Mouse (Mus musculus) adrenal gland, adult (tissue): ENCODE measurements around the gene Mbtps1.

Experiments
- DNase-seq, 2 experiments: peaks; one replicate each; pipeline ENCODE4 v3.0.0; 2022 to 2023; ENCODE audit warnings: low spot score in 1 of 2; ENCODE audit not compliant: inconsistent age in 2 of 2

Gene Mbtps1

DNA sequence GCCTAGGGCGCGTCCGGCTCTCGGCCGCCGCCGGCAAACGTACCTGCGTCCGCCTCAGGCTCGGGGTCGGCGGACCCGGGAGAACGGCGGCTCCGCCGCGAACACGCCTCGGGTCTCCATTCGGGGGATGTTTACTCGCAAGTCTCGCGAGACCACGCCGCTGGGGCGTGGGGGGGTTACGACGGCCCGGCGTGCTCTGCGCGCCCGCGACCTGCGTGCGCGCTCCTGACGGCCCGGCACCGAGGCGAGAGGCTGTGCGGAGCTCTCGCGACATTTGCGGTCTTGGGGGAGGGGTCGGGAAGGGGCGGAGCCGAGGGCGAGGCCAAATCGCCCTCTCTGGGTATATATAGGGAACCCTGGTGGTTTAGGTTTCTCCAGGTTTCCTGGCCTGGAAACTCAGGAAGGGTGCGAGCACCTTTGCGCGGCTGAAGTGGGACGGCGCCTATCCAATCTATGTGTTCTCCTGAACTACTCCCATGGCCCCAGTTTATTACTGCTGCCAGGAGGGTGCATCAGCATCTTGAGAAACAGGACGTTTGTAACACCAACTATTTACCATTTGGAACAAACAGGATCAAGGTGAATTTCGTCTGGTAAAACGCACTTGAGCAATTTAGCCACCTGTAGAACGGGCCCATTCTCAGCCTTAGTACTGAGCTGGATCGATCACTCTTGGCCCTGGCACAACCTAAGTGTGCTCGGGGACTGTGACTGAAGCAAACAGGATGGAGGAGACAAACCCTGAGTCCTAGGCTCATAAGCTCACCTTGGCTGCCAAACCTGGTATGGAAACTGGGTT is at the start of gene Mbtps1:
Gene Mbtps1, minus strand, starts transcription at position 133 of the 799 bp plus-strand sequence.
- peak; percentile 99 to 100 for DNase-seq

DNA sequence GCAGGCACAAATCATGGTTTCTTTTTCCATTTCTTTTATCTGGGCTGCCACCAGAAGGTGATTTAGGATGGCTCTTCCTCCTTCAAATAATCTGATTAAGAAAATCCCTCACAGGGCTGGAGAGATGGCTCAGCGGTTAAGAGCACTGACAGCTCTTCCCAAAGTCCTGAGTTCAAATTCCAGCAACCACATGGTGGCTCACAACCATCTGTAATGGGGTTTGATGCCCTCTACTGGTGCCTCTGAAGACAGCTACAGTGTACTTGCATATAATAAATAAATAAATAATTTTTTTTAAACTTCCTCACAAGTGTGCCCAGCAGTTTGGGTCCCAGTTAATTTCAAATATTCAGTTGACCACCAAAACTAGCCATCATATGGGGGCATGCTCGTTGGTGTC is 47.7 kb upstream of the Mbtps1 start:
- DNase-seq: no peak

DNA sequence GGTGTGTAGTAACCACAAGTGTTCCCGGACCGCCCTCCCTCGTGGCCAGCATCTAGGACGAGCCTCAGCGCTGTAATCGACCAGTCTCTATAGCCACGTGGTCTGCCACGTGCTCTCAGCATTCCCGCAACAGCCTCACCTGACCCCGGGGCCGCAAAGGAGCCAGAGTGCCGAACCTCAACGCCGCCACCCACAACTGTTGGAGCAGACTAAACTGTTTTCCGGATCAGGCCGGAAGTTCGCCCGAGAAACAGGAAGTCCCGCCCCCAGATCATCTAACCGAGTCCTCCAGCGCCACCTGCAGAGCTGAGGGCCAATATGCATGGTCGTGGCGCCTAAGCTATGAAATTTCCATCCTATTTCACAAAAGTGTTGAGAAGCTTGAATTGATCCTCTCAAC is 46.5 kb upstream of the Mbtps1 start, which contains the start of gene Taf1c:
Gene Taf1c, minus strand, starts transcription at position 227 of the 400 bp plus-strand sequence.
- DNase-seq: peak; percentile 92 to 98

DNA sequence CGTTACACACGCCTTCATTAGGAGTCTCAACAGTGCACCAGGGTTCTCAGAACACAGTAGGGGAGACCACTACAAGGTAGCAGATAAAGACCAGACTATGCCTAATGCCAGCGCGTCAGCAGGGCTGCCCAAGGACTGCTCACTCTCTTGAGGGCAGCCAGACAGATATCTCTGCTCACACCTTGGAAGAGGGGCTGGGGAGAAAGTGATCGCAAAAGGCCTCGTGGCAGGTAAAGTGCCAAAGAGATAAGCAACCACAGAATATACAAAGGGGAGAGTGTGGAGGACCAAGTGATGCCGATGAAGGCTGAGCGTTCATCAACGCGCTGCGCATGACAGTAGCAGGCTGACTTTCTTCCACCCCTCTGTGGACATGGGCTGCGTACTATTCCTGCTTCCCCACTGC is 45.9 kb upstream of the Mbtps1 start:
- DNase-seq: peak in 1 of 2 experiments; percentile 75

DNA sequence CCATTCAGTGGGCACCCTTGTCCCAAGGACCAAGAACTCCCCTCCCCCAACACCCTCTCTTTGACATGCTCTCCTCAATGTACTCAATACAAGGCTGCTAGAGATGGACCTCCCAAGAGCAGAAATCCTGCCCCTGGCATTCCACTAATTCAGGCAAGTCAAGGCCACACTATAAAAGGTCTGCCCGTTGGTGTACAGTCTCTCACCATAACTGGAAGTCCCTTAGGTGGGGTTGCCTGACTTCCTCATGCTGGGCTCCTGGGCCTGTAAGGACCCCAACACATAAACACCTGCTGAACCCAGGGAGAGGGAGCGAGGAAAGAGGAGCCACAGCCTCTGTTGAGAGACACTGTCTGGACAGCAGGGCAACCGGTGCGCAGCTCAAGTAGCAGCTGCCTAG is 45.2 kb upstream of the Mbtps1 start:
- DNase-seq: peak in 1 of 2 experiments; percentile 74

DNA sequence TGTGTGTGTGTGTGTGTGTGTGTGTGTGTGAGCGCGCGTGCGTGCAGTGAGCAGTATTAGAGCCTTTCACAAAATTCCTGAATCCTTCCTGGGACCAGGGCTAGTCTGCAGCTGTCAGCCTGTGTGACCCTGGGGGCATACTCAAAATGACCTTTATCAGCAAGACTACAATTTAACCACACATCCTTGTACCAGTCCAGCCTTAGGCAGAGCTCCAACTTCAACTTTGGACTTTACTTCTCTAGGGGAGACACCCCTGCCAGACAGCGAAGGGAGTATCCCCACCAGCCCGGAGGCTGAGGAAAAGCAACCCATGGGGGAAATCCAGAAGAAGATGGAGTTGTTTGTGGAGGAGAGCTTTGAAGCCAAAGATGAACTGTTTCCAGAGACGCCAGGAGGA is 32.9 kb upstream of the Mbtps1 start:
- no peak for DNase-seq

DNA sequence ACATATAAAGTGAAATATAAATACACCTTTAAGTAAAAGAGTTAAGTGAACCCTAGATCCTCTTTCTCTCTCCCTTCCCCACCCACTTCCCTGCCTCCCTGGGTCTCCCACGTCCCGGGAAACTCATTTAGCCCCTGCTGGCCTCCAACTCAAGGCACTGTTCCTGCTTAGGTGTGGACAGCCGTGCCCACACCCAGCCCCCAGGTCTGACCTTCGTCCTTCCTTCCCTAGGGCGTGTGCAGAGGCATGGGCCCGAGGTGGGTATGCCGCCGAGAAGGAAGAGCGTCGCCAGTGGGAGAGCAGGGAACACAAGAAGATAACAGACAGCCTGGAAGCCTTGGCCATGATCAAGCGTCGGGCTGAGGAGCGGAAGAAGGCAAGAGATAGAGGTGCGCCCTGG is 31.8 kb upstream of the Mbtps1 start:
- DNase-seq: no peak

DNA sequence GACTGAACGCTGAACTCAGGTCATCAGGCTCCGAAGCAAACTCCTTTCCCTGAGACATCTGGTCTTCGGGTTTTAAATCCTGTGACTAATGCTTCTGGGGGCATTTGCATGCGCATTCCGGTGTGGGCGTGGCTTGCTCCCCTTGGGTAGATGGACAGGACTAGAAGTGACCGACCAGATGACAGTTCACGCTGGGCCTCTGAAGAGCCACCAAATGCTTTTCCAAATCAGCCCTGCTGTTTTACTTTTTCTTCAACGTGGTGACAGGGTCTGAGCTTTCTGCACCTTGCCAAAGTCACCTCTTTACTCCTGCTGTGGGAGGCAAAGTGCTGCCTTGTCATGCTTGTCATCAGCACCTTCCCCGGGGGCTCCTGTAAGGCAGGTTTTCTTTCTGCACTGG is 30.3 kb upstream of the Mbtps1 start:
- no peak for DNase-seq

DNA sequence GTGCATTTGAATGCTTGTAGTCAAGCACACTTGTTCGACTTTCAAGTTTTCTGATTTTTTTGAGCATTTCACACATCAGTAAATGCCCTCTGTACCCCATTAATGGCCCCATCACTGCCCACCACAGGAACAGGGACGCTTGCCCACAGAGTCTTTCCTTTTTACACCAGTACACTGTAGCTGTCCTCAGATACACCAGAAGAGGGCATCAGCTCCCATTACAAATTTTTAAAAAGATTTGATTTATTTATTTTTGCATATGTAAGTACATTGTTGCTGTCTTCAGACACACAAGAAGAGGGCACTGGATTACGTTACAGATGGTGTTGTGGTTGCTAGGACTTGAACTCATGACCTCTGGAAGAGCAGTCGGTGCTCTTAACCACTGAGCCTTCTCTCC is 29.8 kb upstream of the Mbtps1 start:
- no peak for DNase-seq

DNA sequence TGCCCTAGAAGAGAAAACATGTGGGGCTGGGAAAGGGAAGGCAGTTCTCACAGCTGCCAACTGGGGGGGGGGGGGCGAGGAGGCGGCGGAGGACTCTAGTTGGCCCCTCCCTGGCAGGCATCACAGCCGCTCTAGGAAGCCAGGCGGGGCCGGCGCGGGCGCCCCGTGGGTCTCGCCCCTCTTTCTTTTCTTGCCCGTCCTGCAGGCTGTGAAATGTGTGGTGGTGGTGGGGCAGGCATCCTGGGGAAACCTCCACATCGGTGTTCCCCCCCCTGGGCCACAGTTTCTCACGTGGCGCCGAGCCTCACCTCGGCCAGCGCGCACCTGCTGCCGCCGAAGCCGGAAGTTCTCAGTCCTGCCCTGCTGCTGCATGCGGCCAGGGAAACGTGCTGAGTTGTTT is 27.4 kb upstream of the Mbtps1 start:
- no peak for DNase-seq

DNA sequence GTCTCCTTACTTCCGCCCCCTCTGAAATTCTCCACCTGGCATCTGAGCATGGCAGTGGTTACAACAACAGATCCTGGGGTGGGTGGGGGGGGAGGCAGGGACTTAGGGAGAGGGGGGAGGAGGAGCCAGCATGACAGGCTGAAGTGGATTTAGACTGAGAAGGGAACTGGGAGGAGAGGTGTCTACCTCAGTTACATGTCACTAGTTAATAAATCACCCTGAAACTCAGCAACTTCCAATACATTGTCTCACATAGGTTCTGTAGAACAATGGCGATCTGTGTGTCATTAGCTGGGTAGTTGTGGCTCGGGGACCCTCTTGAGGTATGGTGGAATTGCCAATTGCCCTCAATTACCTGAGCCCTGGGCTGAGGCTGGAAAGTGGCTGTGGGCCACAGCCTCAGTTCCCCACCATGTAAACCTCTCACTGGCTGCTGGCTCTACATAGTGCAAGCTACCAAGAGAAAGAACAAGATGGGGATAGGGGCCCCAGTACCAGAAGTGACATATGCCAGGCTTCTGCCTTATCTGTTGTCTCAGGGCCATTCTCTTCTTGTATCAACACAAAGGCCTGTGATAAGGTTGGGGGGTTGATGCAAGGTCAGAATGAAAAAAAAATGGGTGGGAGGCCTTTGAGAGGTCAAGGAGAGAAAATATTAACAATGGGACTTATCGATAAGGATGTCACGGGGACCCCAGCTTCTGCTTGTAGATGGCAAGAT is 22.1 kb upstream of the Mbtps1 start:
- no peak for DNase-seq

DNA sequence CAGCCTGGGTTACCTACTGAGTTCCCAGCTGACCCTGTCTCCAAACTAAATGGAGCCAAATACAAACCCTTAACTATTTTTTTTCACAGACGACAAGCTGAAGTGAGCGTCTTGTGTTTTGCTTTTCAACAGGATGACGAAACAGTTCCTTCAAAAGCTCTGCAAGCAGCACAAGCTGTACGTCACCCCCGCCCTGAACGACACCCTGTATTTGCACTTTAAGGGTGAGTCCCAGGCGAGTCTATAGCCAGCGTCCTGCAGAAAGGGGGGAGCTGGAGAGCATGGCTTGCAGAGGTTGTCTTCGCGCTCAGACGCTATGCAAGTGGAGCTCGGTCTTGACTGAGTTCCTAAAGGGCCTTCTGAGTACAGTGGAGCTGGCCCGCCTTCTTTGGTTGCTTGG is 20.6 kb upstream of the Mbtps1 start:
- DNase-seq: no peak

DNA sequence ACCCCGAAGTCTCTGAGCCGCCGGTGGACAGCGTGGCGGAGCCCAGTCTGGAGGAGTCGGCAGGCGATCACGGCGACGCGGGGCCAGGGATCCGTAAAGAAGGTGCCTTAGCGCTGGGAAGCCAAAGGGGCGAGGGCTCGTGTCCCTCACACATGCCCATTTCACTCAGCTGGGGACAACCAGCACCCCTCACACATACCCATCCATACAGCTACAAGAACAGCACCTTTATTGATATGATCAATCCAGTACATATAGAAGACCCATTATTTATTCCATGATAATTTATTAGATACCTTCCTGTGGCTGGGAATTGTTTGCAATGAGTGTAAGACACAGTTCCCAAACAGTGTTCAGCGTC is 16.8 kb upstream of the Mbtps1 start:
- no peak for DNase-seq

DNA sequence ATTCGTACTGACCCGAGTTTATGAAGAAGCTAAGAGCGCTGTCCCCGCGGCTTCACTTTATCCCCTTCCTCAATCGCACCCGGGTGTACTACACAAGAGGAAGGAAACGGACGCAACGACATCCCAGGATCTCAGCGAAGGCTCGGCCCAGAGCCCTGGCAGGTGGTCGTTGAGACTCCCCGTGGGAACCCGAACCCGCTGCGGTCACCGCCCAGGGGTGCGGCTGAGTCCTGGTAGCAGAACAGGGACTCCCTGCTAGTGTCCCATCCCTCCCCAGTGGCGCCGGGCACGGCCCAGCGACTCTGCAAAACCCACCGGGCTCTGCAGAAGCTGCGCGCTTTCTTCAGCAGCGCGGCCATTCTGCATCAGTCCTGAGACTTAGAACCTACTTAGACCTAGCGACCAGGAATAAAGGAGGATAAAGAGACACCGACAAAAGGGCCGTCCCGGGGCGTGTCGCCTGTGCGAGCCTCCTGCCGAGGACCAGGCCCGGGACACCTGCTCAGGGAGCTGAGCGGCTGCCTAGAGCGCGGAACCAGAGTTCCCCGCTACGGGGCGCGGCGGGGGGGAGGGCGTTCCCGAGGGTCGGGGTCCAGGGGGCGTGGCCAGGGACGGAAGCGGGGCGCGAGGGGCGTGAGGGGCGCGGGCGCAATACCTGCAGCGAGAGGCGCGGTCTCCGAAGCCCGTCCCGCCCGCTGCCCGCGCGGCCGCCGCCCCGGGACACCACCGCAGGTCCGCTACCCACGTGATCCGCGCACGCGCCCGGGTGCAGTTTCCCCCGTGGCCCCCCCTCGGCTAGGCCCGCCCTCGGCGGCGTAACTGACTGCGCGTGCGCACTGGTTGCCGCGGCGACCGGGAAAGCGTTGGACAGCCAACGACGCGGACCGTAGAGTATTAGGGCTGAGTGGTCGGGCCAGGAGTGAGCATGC is 16.2 kb upstream of the Mbtps1 start, which contains the start of the genes Hsdl1 and Dnaaf1:
Gene Hsdl1, minus strand, starts transcription at position 747 of the 929 bp plus-strand sequence.
Gene Dnaaf1, plus strand, starts transcription at position 799 of the 929 bp plus-strand sequence.
- DNase-seq: peak; percentile 97 to 99

DNA sequence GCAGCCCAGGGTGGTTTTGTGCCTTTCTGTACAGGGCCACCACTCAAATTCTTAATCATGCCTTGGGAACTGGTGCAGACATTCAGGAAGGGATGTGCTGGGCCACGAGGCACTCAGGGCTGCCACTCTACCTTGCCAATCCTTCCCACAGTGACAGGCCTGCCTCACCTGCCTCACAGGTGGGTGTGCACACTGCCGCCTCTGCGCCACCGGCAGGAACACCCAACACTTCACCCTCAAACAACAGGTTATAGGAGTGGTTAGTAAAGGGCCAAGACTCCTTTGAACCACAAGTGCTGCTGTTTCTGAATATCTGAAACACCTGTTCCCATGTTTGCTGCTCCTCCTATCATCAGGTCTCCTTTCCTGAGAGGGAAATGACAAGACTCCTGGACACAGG is 13.9 kb upstream of the Mbtps1 start:
- DNase-seq: no peak

DNA sequence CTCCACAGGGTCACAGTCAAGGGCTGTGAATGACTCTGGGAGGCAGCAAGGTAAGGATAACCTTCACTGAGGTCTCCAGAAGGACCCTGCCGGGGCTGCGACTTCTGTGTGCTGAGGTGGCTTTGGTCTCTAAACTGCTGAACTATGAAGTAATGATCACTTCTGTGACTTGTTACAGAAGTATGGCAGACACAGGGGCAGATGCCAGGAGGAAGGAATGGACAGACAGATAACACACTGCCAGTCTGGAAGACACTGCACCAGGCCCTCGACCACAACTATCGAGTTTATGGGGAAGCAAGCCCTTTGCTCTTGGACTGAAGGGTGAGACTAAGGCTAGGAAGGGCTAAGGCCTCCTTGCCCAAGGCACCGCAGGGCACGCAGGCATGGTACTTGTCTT is 12.6 kb upstream of the Mbtps1 start:
- DNase-seq: peak in 1 of 2 experiments; percentile 51

DNA sequence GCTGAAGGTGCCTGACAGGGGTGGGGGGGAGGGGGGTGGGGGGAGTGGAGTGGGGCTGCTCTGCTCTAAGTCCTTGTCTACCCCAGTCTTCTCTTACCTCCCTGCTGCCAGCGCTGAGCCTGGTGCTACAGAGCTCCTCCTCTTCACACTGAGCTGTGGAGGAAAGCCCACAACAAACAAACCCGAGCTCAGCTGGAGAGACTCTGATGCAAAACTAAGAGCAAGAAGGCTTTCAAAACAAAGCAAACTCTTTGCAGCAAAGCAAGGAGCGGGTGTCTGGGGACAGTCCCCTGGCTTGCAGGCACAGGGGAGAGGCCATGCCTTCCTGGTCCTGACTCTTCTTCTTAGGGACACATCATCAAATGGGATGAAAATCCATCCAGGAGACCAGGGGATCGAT is 11.3 kb upstream of the Mbtps1 start:
- no peak for DNase-seq

DNA sequence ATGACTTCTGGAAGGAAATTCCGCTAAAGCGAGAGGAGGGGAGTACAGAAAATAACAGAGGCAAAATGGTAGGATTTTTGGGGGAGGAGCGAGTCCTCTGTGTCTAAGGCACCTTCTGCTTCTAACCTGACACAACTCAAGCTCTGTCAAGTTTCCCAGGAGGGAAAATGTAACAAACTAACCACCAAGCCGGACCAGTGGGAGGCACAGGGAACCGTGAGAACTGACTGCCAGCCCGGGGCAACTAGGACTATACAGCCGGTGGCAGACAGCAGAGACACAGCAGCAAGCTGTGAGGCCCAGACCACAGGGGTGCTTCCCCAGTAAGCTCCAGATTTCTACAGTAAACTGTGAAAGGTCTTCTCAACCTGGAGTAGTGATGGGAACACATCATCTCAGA is 10.4 kb upstream of the Mbtps1 start:
- no peak for DNase-seq

DNA sequence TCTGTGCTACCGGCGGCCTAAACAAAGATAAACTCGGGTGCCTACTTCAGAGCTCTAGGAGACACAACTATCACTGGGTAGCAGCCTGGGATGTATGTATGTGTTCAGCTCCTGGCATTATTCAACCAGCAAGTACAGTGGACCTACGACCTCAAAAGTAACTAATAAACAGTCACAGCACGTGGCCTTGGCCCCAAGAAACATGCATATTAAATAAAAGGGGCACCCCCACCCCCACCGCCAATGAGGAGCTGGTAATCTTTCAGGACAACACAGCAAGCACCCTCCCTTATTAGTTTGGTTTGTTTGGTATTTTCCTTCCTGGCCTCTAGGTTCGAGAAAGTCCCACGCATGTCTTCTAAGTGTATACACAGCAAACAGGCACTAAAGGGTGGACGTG is 9.7 kb upstream of the Mbtps1 start:
- DNase-seq: no peak

DNA sequence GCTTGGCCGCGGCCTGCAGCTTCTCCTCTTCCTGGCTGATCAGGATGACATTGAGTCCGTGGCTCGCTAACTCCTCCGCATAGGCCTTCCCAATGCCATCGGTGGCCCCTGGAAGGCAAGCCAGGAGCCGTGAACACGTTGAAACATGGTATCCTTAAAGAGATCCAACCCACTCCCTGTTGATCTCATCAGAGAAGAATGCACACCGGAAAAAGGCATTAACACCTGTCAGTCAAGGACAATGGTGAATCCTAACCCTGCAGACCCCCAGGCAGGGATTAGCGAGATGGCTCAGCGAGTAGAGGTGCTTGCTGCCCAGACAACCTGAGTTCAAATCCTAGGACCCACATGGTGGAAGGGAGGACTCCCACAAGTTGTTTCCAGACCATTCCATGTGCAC is 7.8 kb upstream of the Mbtps1 start:
- DNase-seq: no peak

DNA sequence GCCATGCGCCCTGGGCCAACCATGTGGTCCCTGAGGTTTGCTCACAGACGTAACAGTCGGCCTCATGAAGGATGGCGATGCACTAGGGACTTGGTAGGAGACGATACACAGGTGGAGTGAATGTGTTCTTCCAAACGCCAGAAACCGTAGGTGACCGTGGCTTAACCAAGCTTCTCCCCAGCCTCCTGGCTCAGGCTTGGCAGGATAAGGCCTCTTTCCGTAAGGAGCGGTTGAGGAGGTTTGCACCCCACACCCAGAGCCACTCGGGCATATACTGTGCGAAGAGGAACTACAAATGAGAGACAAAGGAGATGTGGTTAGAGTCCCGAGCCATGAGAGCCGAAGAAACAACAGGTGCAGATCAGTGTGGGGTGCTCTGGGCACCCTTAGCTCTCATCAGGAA is 5.3 kb upstream of the Mbtps1 start:
- DNase-seq: no peak
